Mouse (Mus musculus): ENCODE measurements at regions not wholly inside any gene's neighbourhood (a gene's known extent, or its start where the extent isn't known, plus 50 kb on each side); places are given as distances from the start of the nearest gene placed in this dataset. TPM values are rescaled to one million over a fixed set of nuclear protein-coding genes. Genes with fewer than 3 reads are reported as not detected.

Small RNA genes lying in the stretch of these regions (microRNA-seq; reads per million reads assigned to microRNA genes)
- gene Gm25306: not detected

Data from forebrain, embryonic 10.5 days (tissue).